Mouse (Mus musculus): Measurements from ENCODE around the gene Ctsw. TPM values are rescaled to one million over a fixed set of nuclear protein-coding genes. Genes with fewer than 3 reads are reported as not detected.

Gene Ctsw
- polyA plus RNA-seq, 1 experiment from 2014 or later, result 3.9 TPM

DNA sequence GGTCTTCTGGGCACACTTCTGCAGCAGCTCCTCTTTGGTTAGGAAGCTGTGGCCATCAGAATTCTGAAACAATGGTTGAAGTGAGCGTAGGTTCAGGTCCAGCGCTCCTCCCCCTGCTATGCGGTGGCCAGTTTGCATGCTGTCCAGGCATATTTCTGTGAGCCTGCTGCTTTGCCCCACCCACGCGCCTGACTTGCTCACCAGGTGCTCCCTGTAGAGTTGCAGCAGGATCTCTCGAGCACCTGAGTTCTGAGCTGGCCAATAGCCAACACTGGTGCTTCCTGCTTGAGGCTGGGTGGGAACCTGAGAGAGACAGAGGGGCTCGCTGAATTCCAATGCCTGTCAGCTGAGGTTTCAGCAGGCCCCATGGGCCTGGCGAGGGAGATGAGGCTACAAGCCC lies 18.0 kb upstream of the Ctsw start:
- Histone ChIP-seq H3K36me3 (peaks cover 50% of the 10 kb centered on the region), H3K4me2 (replicated peaks) (no peak overlapping the region), H3K27ac (replicated peaks) (no peak overlapping the region), H3K27me3 (no peaks in the 10 kb centered on the region), H3K9me3 (no peaks in the 10 kb centered on the region), H3K4me1 (peaks cover 13% of the 10 kb centered on the region), H3K9ac (replicated peaks) (no peak overlapping the region), H3K4me3 (no peak overlapping the region)
- ATAC-seq (ENCODE audit: low FRiP score, low read depth), result no peak
- WGBS, result 93% methylated on average over 8 of the region's 8 CpGs

DNA sequence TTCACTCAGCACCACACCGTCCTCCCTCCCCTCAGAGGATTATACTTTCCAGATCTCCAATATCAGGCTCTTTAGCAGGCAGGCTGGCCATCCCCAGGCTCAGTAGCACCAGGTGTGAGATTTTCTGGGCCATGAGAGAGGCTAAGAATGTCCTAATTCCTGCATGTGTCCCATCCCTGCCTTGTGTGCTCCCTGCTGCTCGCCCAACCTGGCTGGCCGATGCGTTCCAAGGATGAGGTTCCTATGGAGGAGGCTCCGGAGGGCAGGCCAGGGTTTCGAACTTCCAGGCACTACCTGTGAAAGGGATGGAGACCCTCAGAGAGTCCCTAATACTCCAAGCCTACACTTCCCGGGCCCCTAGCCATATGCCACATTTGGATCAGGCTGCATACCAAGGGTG lies 17.5 kb upstream of the Ctsw start:
- Histone ChIP-seq H3K9me3 (no peaks in the 10 kb centered on the region), H3K27ac (replicated peaks) (no peak overlapping the region), H3K4me2 (replicated peaks) (no peak overlapping the region), H3K9ac (replicated peaks) (no peak overlapping the region), H3K27me3 (no peaks in the 10 kb centered on the region), H3K4me1 (peaks cover 13% of the 10 kb centered on the region), H3K36me3 (peaks cover 50% of the 10 kb centered on the region), H3K4me3 (no peak overlapping the region)
- WGBS, result 87% methylated on average over 7 of the region's 7 CpGs
- ATAC-seq (ENCODE audit: low FRiP score, low read depth), result no peak

DNA sequence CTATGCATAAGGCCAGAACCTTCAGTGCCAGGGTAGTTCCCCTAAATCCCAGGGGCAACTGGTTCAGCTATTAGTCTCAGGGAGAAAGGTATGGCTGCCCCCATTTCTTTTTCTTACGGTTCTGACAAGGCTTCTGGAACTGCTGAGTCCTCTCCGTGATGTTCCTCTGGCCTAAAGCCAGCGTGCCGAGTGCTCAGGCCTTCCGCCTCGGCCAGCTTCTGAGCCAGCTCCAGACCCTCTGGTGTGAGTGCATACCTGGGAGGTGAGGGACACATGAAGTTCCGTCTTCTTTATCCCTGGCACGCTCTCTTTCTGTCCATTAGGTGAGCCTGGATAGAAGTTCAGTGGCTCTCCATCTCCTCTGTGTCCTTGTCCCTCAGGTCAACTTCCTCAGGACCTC lies 17.1 kb upstream of the Ctsw start:
- H3K36me3 ChIP-seq, result peaks cover 55% of the 10 kb centered on the region
- peaks cover 13% of the 10 kb centered on the region for H3K4me1 ChIP-seq
- no peak overlapping the region for H3K27ac ChIP-seq (replicated peaks)
- 94% methylated on average over 8 of the region's 8 CpGs for WGBS
- no peak overlapping the region for H3K4me2 ChIP-seq (replicated peaks)
- H3K9me3 ChIP-seq, result no peaks in the 10 kb centered on the region
- no peak for ATAC-seq (ENCODE audit: low FRiP score, low read depth)
- H3K27me3 ChIP-seq, result no peaks in the 10 kb centered on the region
- no peak overlapping the region for H3K9ac ChIP-seq (replicated peaks)
- no peak overlapping the region for H3K4me3 ChIP-seq

DNA sequence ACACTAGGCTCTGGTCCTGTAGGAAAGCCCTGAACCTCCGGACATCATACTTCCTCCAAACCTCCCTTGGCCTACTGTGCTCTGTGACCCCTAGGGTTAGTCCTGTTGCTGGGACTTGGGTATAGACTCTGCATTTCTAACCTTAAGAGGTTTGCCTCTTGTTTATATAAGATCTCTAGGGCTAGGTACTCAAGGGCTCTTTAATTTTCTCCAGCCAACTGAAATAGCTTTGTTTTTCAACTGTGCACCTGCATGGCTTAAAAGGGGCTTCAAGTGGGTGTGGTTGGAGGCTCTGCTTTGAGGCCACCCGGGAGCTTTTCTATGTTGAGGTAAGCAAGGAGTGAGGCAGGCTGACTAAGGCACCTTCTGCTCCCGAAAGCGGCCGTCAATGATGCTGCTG lies 16.2 kb upstream of the Ctsw start:
- no peaks in the 10 kb centered on the region for H3K27me3 ChIP-seq
- no peaks in the 10 kb centered on the region for H3K9me3 ChIP-seq
- no peak overlapping the region for H3K27ac ChIP-seq (replicated peaks)
- peaks cover 13% of the 10 kb centered on the region for H3K4me1 ChIP-seq
- no peak overlapping the region for H3K4me3 ChIP-seq
- no peak overlapping the region for H3K4me2 ChIP-seq (replicated peaks)
- WGBS, result 89% methylated on average over 5 of the region's 5 CpGs
- ATAC-seq (ENCODE audit: low FRiP score, low read depth), result no peak
- H3K9ac ChIP-seq (replicated peaks), result no peak overlapping the region
- H3K36me3 ChIP-seq, result peaks cover 62% of the 10 kb centered on the region

DNA sequence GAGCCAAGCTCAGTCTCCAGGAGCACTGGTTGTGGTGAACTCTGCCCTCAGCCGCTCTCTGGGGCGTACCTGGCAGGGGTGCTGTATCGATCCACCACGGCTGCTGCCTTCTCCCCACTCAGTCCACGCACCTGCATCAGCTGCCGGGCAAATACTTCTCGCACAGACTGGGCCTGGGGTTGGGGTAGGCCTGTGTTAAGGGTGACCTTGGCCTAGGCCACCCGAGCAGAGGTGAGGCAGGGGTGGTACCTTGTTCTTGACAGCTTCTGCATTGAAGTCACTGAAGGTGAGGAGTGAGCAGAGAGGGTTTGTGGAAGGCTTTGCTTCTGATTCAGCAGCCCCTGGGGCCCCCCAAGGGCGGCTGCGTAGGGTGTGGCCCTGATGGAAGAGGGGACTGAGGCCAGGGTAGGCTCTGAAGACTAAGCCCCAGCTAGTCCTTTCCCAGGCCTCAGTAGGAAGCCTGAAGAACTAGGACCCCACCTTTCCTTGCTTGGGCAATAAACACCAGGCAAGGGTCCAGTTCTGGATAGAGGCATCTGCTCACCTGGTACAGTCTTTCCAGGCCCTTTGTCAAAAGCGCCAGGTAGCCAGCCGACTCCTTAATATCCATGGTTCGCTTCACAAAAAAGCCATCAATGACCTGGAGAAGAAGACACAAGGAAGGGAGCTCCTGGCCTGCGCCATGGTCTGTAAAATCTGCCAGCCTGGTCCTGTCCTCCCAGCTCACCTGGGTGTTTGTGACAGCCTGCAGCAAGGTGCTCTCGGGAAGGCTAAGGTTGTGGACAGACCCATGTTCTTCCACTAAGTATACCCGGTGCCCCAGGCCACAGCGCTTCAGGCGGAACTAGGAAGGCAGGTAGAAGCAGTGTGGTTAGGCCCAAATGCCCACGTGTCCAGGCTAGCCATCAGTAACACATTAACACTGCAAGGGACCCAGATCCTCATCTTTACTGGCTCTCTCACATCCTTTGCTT lies 15.4 kb upstream of the Ctsw start:
- 93% methylated on average over 19 of the region's 19 CpGs for WGBS
- H3K36me3 ChIP-seq, result peaks cover 63% of the 10 kb centered on the region
- no peaks in the 10 kb centered on the region for H3K9me3 ChIP-seq
- ATAC-seq (ENCODE audit: low FRiP score, low read depth), result no peak
- H3K4me1 ChIP-seq, result peaks cover 12% of the 10 kb centered on the region
- H3K27ac ChIP-seq (replicated peaks), result no peak overlapping the region
- no peak overlapping the region for H3K4me3 ChIP-seq
- H3K27me3 ChIP-seq, result no peaks in the 10 kb centered on the region
- H3K9ac ChIP-seq (replicated peaks), result no peak overlapping the region
- no peak overlapping the region for H3K4me2 ChIP-seq (replicated peaks)

DNA sequence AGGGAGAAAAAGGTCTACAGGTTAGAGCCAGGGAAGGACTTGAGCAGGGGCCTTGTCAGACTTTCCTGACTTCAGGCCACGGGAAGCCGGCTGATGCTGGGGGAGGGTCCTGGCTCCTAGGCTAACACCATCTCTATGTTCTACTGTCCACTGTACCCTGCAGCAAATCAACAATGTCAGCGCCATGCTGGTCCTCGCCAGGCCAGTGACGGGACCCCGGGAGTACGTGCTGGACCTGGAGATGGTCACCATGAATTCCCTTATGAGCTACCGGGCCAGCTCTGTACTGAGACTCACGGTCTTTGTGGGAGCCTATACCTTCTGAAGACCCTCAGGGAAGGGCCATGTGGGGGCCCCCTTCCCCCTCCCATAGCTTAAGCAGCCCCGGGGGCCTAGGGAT lies 13.1 kb upstream of the Ctsw start:
- WGBS, result 90% methylated on average over 10 of the region's 10 CpGs
- Histone ChIP-seq H3K27ac (replicated peaks) (no peak overlapping the region), H3K9ac (replicated peaks) (no peak overlapping the region), H3K27me3 (no peaks in the 10 kb centered on the region), H3K9me3 (no peaks in the 10 kb centered on the region), H3K4me3 (no peak overlapping the region), H3K4me1 (no peaks in the 10 kb centered on the region), H3K4me2 (replicated peaks) (no peak overlapping the region), H3K36me3 (peaks cover 67% of the 10 kb centered on the region)
- ATAC-seq (ENCODE audit: low FRiP score, low read depth), result no peak

DNA sequence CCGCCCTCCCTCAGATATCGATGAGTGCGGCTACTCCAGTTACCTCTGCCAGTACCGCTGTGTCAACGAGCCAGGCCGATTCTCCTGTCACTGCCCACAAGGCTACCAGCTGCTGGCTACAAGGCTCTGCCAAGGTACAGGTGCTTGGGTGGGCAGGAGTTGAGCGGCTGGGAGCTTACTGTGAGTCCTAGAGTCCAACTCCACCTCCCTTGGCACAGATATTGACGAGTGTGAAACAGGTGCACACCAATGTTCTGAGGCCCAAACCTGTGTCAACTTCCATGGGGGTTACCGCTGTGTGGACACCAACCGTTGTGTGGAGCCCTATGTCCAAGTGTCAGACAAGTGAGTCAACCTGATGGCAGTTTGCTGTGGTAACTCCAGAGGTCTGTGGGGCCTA lies 11.7 kb upstream of the Ctsw start:
- peaks cover 54% of the 10 kb centered on the region for H3K36me3 ChIP-seq
- H3K9ac ChIP-seq (replicated peaks), result no peak overlapping the region
- H3K4me1 ChIP-seq, result peaks cover 10% of the 10 kb centered on the region

DNA sequence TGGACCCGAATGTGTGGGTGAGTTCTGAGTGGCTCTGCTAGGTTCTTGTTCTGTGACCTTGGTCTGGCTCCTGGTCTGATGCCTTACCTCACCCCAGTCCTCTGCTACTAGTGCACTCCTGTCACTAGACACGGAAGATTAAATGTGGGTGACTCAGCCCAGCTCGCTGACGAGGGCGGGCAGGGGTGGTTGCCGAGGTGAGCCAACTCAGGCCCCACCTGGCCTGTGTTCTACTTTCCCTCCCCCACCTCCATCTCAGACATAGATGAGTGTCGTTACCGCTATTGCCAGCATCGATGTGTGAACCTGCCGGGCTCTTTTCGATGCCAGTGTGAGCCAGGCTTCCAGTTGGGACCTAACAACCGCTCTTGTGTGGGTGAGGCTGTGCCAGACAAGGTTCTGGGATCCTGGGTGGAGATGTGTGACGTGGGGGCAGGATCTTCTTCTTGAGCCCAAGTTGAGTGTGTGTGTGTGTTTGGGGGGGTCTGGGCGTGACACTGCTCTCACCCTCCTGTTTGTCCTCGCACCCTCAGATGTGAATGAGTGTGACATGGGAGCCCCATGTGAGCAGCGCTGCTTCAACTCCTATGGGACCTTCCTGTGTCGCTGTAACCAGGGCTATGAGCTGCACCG lies 9.5 kb upstream of the Ctsw start:
- Histone ChIP-seq H3K27me3 (no peaks in the 10 kb centered on the region), H3K4me3 (no peak overlapping the region), H3K36me3 (peaks cover 32% of the 10 kb centered on the region), H3K9ac (replicated peaks) (no peak overlapping the region), H3K9me3 (no peaks in the 10 kb centered on the region), H3K4me2 (replicated peaks) (no peak overlapping the region), H3K4me1 (peaks cover 25% of the 10 kb centered on the region), H3K27ac (replicated peaks) (no peak overlapping the region)
- ATAC-seq (ENCODE audit: low FRiP score, low read depth), result no peak
- WGBS, result 92% methylated on average over 18 of the region's 18 CpGs

More for the DNA sequence above, 11.7 kb upstream of the Ctsw start:
- Histone ChIP-seq H3K9me3 (no peaks in the 10 kb centered on the region), H3K4me2 (replicated peaks) (no peak overlapping the region), H3K27ac (replicated peaks) (no peak overlapping the region), H3K27me3 (no peaks in the 10 kb centered on the region), H3K4me3 (no peak overlapping the region)
- ATAC-seq (ENCODE audit: low FRiP score, low read depth), result no peak
- WGBS, result 93% methylated on average over 10 of the region's 10 CpGs

DNA sequence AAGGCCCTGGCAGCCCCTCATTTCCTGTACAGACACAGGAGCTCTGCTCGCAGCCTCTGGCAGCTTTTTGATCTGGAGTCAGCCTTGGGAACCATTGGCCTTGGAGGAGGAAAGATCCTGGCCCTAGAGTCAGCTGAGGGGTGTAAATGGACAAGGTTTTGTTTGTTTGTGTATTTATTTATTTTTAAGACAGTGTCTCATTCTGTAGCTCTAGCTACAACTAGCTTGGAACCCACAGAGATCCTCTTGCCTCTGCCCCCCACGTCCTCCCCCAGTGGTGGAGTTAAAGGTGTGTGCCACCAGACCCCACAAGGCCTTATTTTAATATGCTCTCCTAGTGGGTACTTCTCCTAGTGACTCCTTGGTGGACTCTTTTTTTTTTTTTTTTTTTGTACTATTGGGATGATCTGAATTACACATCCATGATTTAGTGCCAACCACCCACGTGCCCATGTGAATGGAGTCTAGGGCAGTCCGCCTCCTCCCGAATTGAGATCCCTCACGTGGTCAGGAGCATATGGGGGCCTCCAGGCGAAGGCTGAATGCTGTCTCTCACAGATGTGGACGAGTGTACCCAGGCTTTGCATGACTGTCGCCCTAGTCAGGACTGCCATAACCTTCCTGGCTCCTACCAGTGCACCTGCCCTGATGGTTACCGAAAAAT lies 8.8 kb upstream of the Ctsw start:
- no peak overlapping the region for H3K27ac ChIP-seq (replicated peaks)
- no peak for ATAC-seq (ENCODE audit: low FRiP score, low read depth)
- H3K27me3 ChIP-seq, result no peaks in the 10 kb centered on the region
- H3K4me3 ChIP-seq, result no peak overlapping the region
- no peak overlapping the region for H3K9ac ChIP-seq (replicated peaks)
- no peaks in the 10 kb centered on the region for H3K9me3 ChIP-seq
- H3K4me2 ChIP-seq (replicated peaks), result no peak overlapping the region
- WGBS, result 87% methylated on average over 10 of the region's 10 CpGs
- H3K36me3 ChIP-seq, result peaks cover 26% of the 10 kb centered on the region
- H3K4me1 ChIP-seq, result peaks cover 25% of the 10 kb centered on the region

DNA sequence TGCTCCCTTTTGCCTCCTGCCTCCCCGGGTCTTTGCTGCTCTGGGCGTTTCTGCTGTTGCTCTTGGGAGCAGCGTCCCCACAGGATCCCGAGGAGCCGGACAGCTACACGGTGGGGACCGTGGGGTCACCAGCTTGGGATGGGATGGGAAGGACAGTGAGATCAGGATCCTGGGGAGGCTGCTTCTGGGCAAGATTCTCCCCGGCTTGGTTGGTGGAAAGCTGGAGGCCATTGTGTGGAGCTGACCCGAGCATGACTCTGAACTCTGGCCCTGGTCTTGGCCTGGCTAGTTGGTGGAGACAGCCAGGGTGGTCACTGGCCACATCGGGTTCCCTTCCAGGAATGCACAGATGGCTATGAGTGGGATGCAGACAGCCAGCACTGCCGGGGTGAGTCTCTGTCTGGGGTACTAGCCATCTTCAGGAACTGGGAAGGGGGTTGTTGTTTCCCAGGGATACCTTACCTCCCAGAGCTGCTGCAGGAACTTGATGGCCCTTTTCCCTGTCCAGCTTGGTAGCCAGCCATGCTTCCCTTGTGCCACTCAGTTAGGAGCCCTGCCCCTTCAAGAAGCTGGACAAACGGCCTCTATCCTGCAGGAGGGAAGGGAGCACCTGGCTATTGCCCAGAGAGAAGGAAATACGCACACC lies 6.9 kb upstream of the Ctsw start:
- H3K27me3 ChIP-seq, result no peaks in the 10 kb centered on the region
- peaks cover 25% of the 10 kb centered on the region for H3K4me1 ChIP-seq
- no peaks in the 10 kb centered on the region for H3K9me3 ChIP-seq
- peak overlapping the region; percentile 92 for H3K9ac ChIP-seq (replicated peaks)
- H3K36me3 ChIP-seq, result peaks cover 12% of the 10 kb centered on the region
- H3K4me2 ChIP-seq (replicated peaks), result peak overlapping the region; percentile 97
- peak overlapping the region; percentile 71 for H3K27ac ChIP-seq (replicated peaks)
- H3K4me3 ChIP-seq, result peak overlapping the region; percentile 63
- ATAC-seq (ENCODE audit: low FRiP score, low read depth), result no peak
- 22% methylated on average over 13 of the region's 13 CpGs for WGBS

DNA sequence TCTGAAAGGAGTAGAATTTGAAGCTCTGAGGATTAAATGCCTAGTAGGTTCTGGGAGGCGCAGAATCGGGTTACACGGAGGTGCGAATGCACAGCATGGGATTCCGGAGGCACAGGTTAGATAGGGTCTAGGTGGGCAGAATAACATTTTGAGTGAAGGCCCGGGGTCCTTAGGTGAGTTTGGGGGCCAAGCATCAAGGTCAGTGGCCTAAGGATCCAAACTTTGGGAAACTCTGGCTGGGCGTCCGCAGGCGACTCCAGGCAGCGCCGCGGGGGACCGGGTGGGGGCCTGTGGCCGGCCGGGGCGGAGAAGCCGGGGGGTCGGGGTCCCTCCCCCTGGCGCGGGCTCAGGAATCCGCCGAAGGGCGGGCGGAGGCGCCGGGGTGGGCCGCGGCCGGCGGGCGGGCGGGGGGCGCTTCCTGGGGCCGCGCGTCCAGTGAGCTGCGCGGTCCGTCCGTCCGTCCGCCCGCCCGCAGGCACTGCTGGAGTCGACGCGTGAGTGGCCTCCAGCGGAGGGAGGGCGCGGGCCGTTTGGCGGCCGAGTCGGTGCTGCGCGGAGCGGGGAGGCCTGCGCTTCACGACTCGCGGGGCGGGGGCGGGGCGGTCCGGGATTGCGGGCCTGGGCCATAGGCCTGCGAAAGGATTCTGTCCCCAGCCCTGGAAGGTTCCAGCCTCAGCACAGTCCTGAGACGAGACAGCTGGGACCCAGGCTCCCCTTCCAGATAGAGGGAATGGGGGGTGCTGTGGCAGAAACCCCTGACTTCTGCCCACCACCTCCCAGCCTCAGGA lies 6.2 kb upstream of the Ctsw start:
- Histone ChIP-seq H3K36me3 (peaks cover 7% of the 10 kb centered on the region; the same call in 1 of the 2 replicates), H3K27me3 (no peaks in the 10 kb centered on the region), H3K9ac (replicated peaks) (peak overlapping the region; percentile 92), H3K4me1 (peaks cover 25% of the 10 kb centered on the region), H3K9me3 (no peaks in the 10 kb centered on the region), H3K4me3 (peak overlapping the region; percentile 63), H3K27ac (replicated peaks) (peak overlapping the region; percentile 71), H3K4me2 (replicated peaks) (peak overlapping the region; percentile 97)
- under 1% methylated on average over 61 of the region's 68 CpGs for WGBS
- peak; percentile 71 for ATAC-seq (ENCODE audit: low FRiP score, low read depth)

Measured in midbrain, embryonic 12.5 days (tissue).